Comparison of ENCODE assay signal across 17 mouse cellular contexts in genomic region chr12:28551775-28552174, GRCm38 (mm10). TPM values are rescaled to one million over a fixed set of nuclear protein-coding genes. Genes with fewer than 3 reads are reported as not detected.
DNase-seq lines count a peak whose midpoint lies in the region; ATAC-seq lines count a peak whose summit lies in the region.
"Had no signal": no experiment of that assay in that cellular context is flagged by ENCODE, and none has a peak within 500 bp of the region (broad histone marks: within the 10 kb centered on the region; RNA-seq: fewer than 3 reads in every experiment).

No protein-coding gene starts in this region.

- ATAC-seq in heart, embryonic 12.5 days (ENCODE audit: insufficient number of reproducible peaks, low FRiP score) = no peak
- ATAC-seq in intestine, embryonic 15.5 days = no peak
- no peak for ATAC-seq in intestine, embryonic 16.5 days
- ATAC-seq in neural tube, embryonic 12.5 days (ENCODE audit: low FRiP score, low read depth) = no peak
- ATAC-seq: inflammation-experienced regulatory T-cells, adult 6 months; midbrain, embryonic 15.5 days had no signal

- H3K4me2 ChIP-seq in heart, embryonic 12.5 days = peak overlapping the region; percentile 58
- peak overlapping the region; percentile 17 for H3K4me2 ChIP-seq in intestine, embryonic 15.5 days (replicated peaks)
- no peak overlapping the region for H3K4me2 ChIP-seq in intestine, embryonic 16.5 days (ENCODE audit: low read depth, low read length)
- peak overlapping the region; percentile 22; the same call in 1 of the 2 replicates for H3K4me2 ChIP-seq in neural tube, embryonic 12.5 days (replicated peaks)
- H3K4me2 ChIP-seq: midbrain, embryonic 15.5 days had no signal

- H3K36me3 ChIP-seq in heart, embryonic 12.5 days = no peaks in the 10 kb centered on the region
- no peaks in the 10 kb centered on the region for H3K36me3 ChIP-seq in intestine, embryonic 15.5 days
- no peaks in the 10 kb centered on the region for H3K36me3 ChIP-seq in intestine, embryonic 16.5 days (ENCODE audit: control insufficient read depth, insufficient read depth, low read length)
- H3K36me3 ChIP-seq in neural tube, embryonic 12.5 days = no peaks in the 10 kb centered on the region
- H3K36me3 ChIP-seq: midbrain, embryonic 15.5 days had no signal

- H3K9me3 ChIP-seq in heart, embryonic 12.5 days (replicated peaks) = 0 out of 2 replicates have a peak, but pooled peaks cover 3% of the 10 kb centered on the region
- no peaks in the 10 kb centered on the region for H3K9me3 ChIP-seq in intestine, embryonic 15.5 days
- no peaks in the 10 kb centered on the region for H3K9me3 ChIP-seq in intestine, embryonic 16.5 days (ENCODE audit: control insufficient read depth, low read length)
- H3K9me3 ChIP-seq in neural tube, embryonic 12.5 days = no peaks in the 10 kb centered on the region
- H3K9me3 ChIP-seq: midbrain, embryonic 15.5 days had no signal

- peaks cover 6% of the 10 kb centered on the region for H3K4me1 ChIP-seq in heart, embryonic 12.5 days (replicated peaks)
- H3K4me1 ChIP-seq in intestine, embryonic 15.5 days (replicated peaks) = 0 out of 2 replicates have a peak, but pooled peaks cover 2% of the 10 kb centered on the region
- no peaks in the 10 kb centered on the region for H3K4me1 ChIP-seq in intestine, embryonic 16.5 days (ENCODE audit: control insufficient read depth, insufficient read depth, low read length)
- H3K4me1 ChIP-seq in neural tube, embryonic 12.5 days = no peaks in the 10 kb centered on the region
- H3K4me1 ChIP-seq: midbrain, embryonic 15.5 days had no signal

- WGBS in heart, embryonic 12.5 days = 43% methylated on average over 18 of the region's 18 CpGs
- WGBS in intestine, embryonic 15.5 days = 59% methylated on average over 18 of the region's 18 CpGs
- 58% methylated on average over 18 of the region's 18 CpGs for WGBS in intestine, embryonic 16.5 days
- 69% methylated on average over 18 of the region's 18 CpGs for WGBS in neural tube, embryonic 12.5 days

- DNase-seq in heart, adult 9 months (ENCODE audit: low spot score in 2 of 2) = no peak
- DNase-seq in neural tube, embryonic 10.5 days (ENCODE audit: extremely low spot score, low spot score) = no peak
- no peak for DNase-seq in right cerebral cortex, postnatal 10 days (ENCODE audit: low spot score in 2 of 2)
- DNase-seq in lung, postnatal 10 days = no peak
- DNase-seq: adrenal gland, postnatal 25 days; cerebellum, postnatal 14 days; gastrocnemius, postnatal 25 days had no signal

- peaks cover 14% of the 10 kb centered on the region; the same call in 1 of the 2 replicates for H3K27me3 ChIP-seq in heart, embryonic 12.5 days (replicated peaks)
- no peaks in the 10 kb centered on the region for H3K27me3 ChIP-seq in intestine, embryonic 15.5 days (replicated peaks)
- H3K27me3 ChIP-seq in intestine, embryonic 16.5 days (replicated peaks; ENCODE audit: control insufficient read depth, insufficient read depth, low read length) = 0 out of 2 replicates have a peak, but pooled peaks cover 4% of the 10 kb centered on the region
- no peaks in the 10 kb centered on the region for H3K27me3 ChIP-seq in neural tube, embryonic 12.5 days (replicated peaks)
- H3K27me3 ChIP-seq: midbrain, embryonic 15.5 days had no signal

- H3K27ac ChIP-seq in heart, embryonic 12.5 days (ENCODE audit: poor library complexity, severe bottlenecking) = no peak overlapping the region
- no peak overlapping the region for H3K27ac ChIP-seq in intestine, embryonic 15.5 days
- no peak overlapping the region for H3K27ac ChIP-seq in intestine, embryonic 16.5 days (ENCODE audit: low read length)
- H3K27ac ChIP-seq in neural tube, embryonic 12.5 days = no peak overlapping the region
- H3K27ac ChIP-seq: macrophage; midbrain, embryonic 15.5 days had no signal

- H3K9ac ChIP-seq in heart, embryonic 12.5 days = no peak overlapping the region
- no peak overlapping the region for H3K9ac ChIP-seq in intestine, embryonic 15.5 days
- no peak overlapping the region for H3K9ac ChIP-seq in intestine, embryonic 16.5 days (ENCODE audit: low read depth, low read length)
- no peak overlapping the region for H3K9ac ChIP-seq in neural tube, embryonic 12.5 days
- H3K9ac ChIP-seq: midbrain, embryonic 15.5 days had no signal

- H3K4me3 ChIP-seq in heart, embryonic 12.5 days = 0 out of 2 replicates have a peak overlapping the region, but pooled peaks have one; percentile 7
- no peak overlapping the region for H3K4me3 ChIP-seq in intestine, embryonic 15.5 days (replicated peaks)
- H3K4me3 ChIP-seq in intestine, embryonic 16.5 days (ENCODE audit: low read length) = no peak overlapping the region
- no peak overlapping the region for H3K4me3 ChIP-seq in neural tube, embryonic 12.5 days
- H3K4me3 ChIP-seq: midbrain, embryonic 15.5 days had no signal

RNA-seq across cellular contexts. Expression of gene Dcdc2c, which starts 0.4 kb away (rescaled TPM):
- polyA plus RNA-seq in heart, embryonic 12.5 days (2016; fragmentation: Nextera tagmentation; extraction: Ambion mirVana) = 0.13 TPM in 1 of 2 replicates, not detected in the other
- not detected in 2 replicates for polyA plus RNA-seq in intestine, embryonic 15.5 days (2015; fragmentation: Nextera tagmentation; extraction: Ambion mirVana)
- not detected in 2 replicates for polyA plus RNA-seq in intestine, embryonic 16.5 days (2015; fragmentation: Nextera tagmentation; extraction: Ambion mirVana)
- 0.43 TPM in 1 of 2 replicates, not detected in the other for polyA plus RNA-seq in neural tube, embryonic 12.5 days (2016; fragmentation: Nextera tagmentation; extraction: Ambion mirVana)
- polyA plus RNA-seq: embryonic facial prominence, embryonic 11.5 days; inflammation-experienced regulatory T-cells, adult 6 months; liver, embryonic 16.5 days; macrophage; urinary bladder, adult 2 months had no signal

RNA-seq across cellular contexts. Expression of gene Allc, which starts 30.5 kb away (rescaled TPM):
- polyA plus RNA-seq in heart, embryonic 12.5 days (2016; fragmentation: Nextera tagmentation; extraction: Ambion mirVana) = not detected in 2 replicates
- polyA plus RNA-seq in intestine, embryonic 15.5 days (2015; fragmentation: Nextera tagmentation; extraction: Ambion mirVana) = not detected in 2 replicates
- not detected in 2 replicates for polyA plus RNA-seq in intestine, embryonic 16.5 days (2015; fragmentation: Nextera tagmentation; extraction: Ambion mirVana)
- not detected in 2 replicates for polyA plus RNA-seq in neural tube, embryonic 12.5 days (2016; fragmentation: Nextera tagmentation; extraction: Ambion mirVana)
- polyA plus RNA-seq: embryonic facial prominence, embryonic 11.5 days; inflammation-experienced regulatory T-cells, adult 6 months; liver, embryonic 16.5 days; macrophage; urinary bladder, adult 2 months had no signal
